Mouse (Mus musculus) heart, embryonic 12.5 days (tissue): ENCODE measurements around the gene 1700017B05Rik. TPM values are rescaled to one million over a fixed set of nuclear protein-coding genes. Genes with fewer than 3 reads are reported as not detected.

Experiments
- ATAC-seq: fragments of 200-750 bp; cut with Nextera tagmentation; 2 replicates; pipeline ENCODE4 v1.8.0; 2017; ENCODE audit warnings: moderate TSS enrichment, moderate library complexity; ENCODE audit not compliant: insufficient number of reproducible peaks, low FRiP score
- H3K27ac ChIP-seq: fragments of 300-500 bp; sonication (generic); 2 replicates; pipeline ENCODE4 v1.5.1; 2016; ENCODE audit warnings: mild to moderate bottlenecking, moderate library complexity; ENCODE audit not compliant: poor library complexity, severe bottlenecking
- H3K27me3 ChIP-seq: fragments of 300-500 bp; sonication (generic); replicated peaks from 2 replicates; pipeline ENCODE4 v1.6.1; 2016; ENCODE audit warnings: mild to moderate bottlenecking, moderate library complexity
- H3K36me3 ChIP-seq: fragments of 300-500 bp; sonication (generic); 2 replicates; pipeline ENCODE4 v1.6.1; 2016; ENCODE audit warnings: mild to moderate bottlenecking, moderate library complexity
- H3K4me1 ChIP-seq: fragments of 300-500 bp; sonication (generic); replicated peaks from 2 replicates; pipeline ENCODE4 v1.6.1; 2016; ENCODE audit warnings: mild to moderate bottlenecking
- H3K4me2 ChIP-seq: fragments of 300-500 bp; sonication (generic); 2 replicates; pipeline ENCODE4 v1.6.1; 2016; ENCODE audit warnings: mild to moderate bottlenecking, moderate library complexity
- H3K4me3 ChIP-seq: fragments of 300-500 bp; sonication (generic); 2 replicates; pipeline ENCODE4 v1.5.1; 2016; ENCODE audit warnings: mild to moderate bottlenecking
- H3K9ac ChIP-seq: fragments of 300-500 bp; sonication (generic); 2 replicates; pipeline ENCODE4 v1.6.1; 2016; ENCODE audit warnings: mild to moderate bottlenecking, moderate library complexity
- H3K9me3 ChIP-seq: fragments of 300-500 bp; sonication (generic); replicated peaks from 2 replicates; pipeline ENCODE4 v1.6.1; 2016; ENCODE audit warnings: mild to moderate bottlenecking, moderate library complexity
- WGBS: fragments of 180-500 bp; shearing (Covaris S2); methylation state at CpG from one replicate; pipeline ENCODE4 v1.1.7; 2016; 5-methylcytosine and 5-hydroxymethylcytosine counted together
- polyA plus RNA-seq: library from polyadenylated mRNA; unstranded; fragments of >200 nt; fragmentation: Nextera tagmentation; extraction: Ambion mirVana; gene quantifications from 2 replicates; pipeline ENCODE4 v1.2.1, GENCODE M21; 2016

Gene 1700017B05Rik
- polyA plus RNA-seq, 1 experiment from 2014 or later: 17.4 TPM

DNA sequence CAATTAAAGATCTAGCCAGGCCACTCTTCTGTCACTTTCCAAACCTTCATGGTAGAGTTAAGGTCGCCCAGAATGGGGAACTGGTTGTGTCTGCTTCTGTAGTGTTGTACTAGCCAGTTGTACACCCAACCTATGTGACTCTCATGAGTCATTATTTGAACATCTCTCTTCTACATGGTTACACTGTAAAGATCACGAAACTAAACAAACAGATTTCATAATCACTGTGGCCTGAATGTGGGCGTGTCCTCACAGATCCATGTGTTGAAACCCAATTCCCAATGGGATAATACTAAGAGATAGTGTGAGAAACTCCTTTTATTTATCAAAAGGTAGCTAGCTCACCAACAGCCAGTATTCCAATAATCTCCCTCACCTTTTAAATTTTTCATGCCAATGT lies 33.3 kb upstream of the 1700017B05Rik start:
- no peaks in the 10 kb centered on the region for H3K36me3 ChIP-seq
- no peak overlapping the region for H3K4me2 ChIP-seq
- no peaks in the 10 kb centered on the region for H3K4me1 ChIP-seq
- H3K27me3 ChIP-seq: no peaks in the 10 kb centered on the region
- 77% methylated on average over 3 of the region's 3 CpGs for WGBS
- no peak overlapping the region for H3K9ac ChIP-seq
- no peak for ATAC-seq
- H3K4me3 ChIP-seq: no peak overlapping the region
- H3K9me3 ChIP-seq: peaks cover 5% of the 10 kb centered on the region; the same call in 1 of the 2 replicates
- no peak overlapping the region for H3K27ac ChIP-seq

- H3K4me3 ChIP-seq: no peak overlapping the region
- no peaks in the 10 kb centered on the region for H3K4me1 ChIP-seq
- ATAC-seq: no peak
- 74% methylated on average over 3 of the region's 3 CpGs for WGBS
- H3K27ac ChIP-seq: no peak overlapping the region
- peaks cover 5% of the 10 kb centered on the region; the same call in 1 of the 2 replicates for H3K9me3 ChIP-seq
- no peaks in the 10 kb centered on the region for H3K27me3 ChIP-seq
- no peaks in the 10 kb centered on the region for H3K36me3 ChIP-seq
- no peak overlapping the region for H3K9ac ChIP-seq
- H3K4me2 ChIP-seq: no peak overlapping the region
These were observed 32.5 kb upstream of the 1700017B05Rik start for GRCm38 (mm10) chr9:57294905-57295304.

GRCm38 (mm10) chr9:57287183-57287582 lies 24.8 kb upstream of the 1700017B05Rik start:
- H3K9ac ChIP-seq: no peak overlapping the region
- 85% methylated on average over 6 of the region's 6 CpGs for WGBS
- no peak for ATAC-seq
- H3K4me3 ChIP-seq: no peak overlapping the region
- no peaks in the 10 kb centered on the region for H3K9me3 ChIP-seq
- H3K4me2 ChIP-seq: no peak overlapping the region
- no peaks in the 10 kb centered on the region for H3K36me3 ChIP-seq
- H3K27ac ChIP-seq: no peak overlapping the region
- no peaks in the 10 kb centered on the region for H3K4me1 ChIP-seq
- no peaks in the 10 kb centered on the region for H3K27me3 ChIP-seq

GRCm38 (mm10) chr9:57283311-57283710 lies 20.9 kb upstream of the 1700017B05Rik start:
- H3K36me3 ChIP-seq: no peaks in the 10 kb centered on the region
- 80% methylated on average over 4 of the region's 4 CpGs for WGBS
- peaks cover 23% of the 10 kb centered on the region for H3K4me1 ChIP-seq
- no peak overlapping the region for H3K4me2 ChIP-seq
- no peak overlapping the region for H3K9ac ChIP-seq
- no peaks in the 10 kb centered on the region for H3K9me3 ChIP-seq
- H3K4me3 ChIP-seq: no peak overlapping the region
- no peak overlapping the region for H3K27ac ChIP-seq
- ATAC-seq: no peak
- H3K27me3 ChIP-seq: no peaks in the 10 kb centered on the region

DNA sequence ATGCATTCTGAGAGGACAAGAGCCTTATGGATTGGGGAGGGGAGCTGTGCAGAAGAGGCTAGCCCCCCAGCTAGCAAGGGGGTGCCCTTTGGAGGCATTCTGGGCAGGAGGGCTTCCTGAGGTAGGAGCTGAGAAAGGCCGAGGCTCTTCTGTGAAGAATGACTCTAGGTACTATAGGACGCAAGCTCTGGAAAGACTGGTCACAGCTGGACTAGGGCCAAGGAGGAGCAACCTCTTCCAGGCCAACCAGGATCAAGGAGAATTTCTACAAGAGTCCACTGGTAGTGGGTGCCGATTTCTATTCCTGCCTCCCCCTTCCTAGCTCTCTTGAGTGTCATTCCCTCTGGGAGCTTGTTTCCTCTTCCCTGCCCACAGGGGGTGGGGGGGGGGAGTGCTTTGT lies 20.3 kb upstream of the 1700017B05Rik start:
- H3K27me3 ChIP-seq: no peaks in the 10 kb centered on the region
- H3K9ac ChIP-seq: no peak overlapping the region
- no peak overlapping the region for H3K4me2 ChIP-seq
- no peak overlapping the region for H3K27ac ChIP-seq
- H3K4me3 ChIP-seq: no peak overlapping the region
- H3K36me3 ChIP-seq: no peaks in the 10 kb centered on the region
- H3K9me3 ChIP-seq: no peaks in the 10 kb centered on the region
- no peak for ATAC-seq
- peaks cover 30% of the 10 kb centered on the region for H3K4me1 ChIP-seq
- WGBS: 58% methylated on average over 3 of the region's 3 CpGs

DNA sequence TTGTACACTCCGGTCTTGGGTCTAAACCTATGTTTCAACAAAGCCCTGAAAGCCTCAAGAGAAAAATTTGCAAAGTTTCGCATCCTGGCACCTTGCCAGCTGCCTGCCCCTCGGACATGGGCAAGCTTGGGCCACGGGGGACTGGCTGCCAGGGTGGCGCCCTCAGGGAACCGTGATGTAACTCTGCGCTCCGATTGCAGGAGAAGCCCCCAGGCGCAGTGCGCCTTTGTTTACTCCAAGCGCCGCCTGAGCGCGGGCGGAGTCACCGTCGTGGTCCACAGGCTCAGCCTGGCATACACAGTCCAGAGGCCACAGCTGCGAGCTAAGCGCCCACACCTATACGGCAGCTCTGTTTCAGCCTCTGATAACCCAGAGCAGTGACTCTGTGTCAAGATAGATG lies 19.1 kb upstream of the 1700017B05Rik start:
- ATAC-seq: peak; percentile 40; the same call in 1 of the 2 replicates
- peaks cover 34% of the 10 kb centered on the region for H3K4me1 ChIP-seq
- no peak overlapping the region for H3K27ac ChIP-seq
- no peaks in the 10 kb centered on the region for H3K27me3 ChIP-seq
- H3K36me3 ChIP-seq: no peaks in the 10 kb centered on the region
- peak overlapping the region; percentile 55 for H3K9ac ChIP-seq
- 14% methylated on average over 20 of the region's 20 CpGs for WGBS
- peak overlapping the region; percentile 30 for H3K4me3 ChIP-seq
- H3K9me3 ChIP-seq: no peaks in the 10 kb centered on the region
- peak overlapping the region; percentile 66 for H3K4me2 ChIP-seq

DNA sequence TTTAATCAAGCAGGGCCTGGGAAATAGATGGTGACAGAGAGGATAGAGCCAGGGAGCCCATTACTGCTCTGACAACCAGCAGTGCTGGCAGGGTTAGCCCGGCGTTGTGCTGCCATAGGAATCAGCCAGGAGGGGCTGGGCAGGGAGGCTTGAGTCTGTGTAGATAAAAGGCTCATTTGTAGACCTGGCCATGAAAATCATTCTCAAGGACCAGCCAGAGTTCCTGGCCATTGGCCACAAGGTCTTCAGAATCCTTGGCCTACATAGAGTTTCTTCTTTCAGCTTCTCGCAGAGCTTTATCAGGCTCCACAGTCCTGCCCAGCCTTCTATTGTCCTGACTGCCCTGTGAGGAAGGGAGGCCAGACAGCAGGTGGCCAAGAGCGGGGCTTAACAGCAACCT lies 17.0 kb upstream of the 1700017B05Rik start:
- no peak overlapping the region for H3K4me2 ChIP-seq
- no peak overlapping the region for H3K27ac ChIP-seq
- H3K36me3 ChIP-seq: no peaks in the 10 kb centered on the region
- H3K4me3 ChIP-seq: no peak overlapping the region
- 31% methylated on average over 4 of the region's 4 CpGs for WGBS
- H3K9me3 ChIP-seq: no peaks in the 10 kb centered on the region
- H3K4me1 ChIP-seq: peaks cover 34% of the 10 kb centered on the region
- no peak for ATAC-seq
- peaks cover 6% of the 10 kb centered on the region; the same call in 1 of the 2 replicates for H3K27me3 ChIP-seq
- no peak overlapping the region for H3K9ac ChIP-seq

- H3K9me3 ChIP-seq: no peaks in the 10 kb centered on the region
- peak; percentile 41; the same call in 1 of the 2 replicates for ATAC-seq
- H3K9ac ChIP-seq: no peak overlapping the region
- WGBS: 32% methylated on average over 4 of the region's 4 CpGs
- peaks cover 39% of the 10 kb centered on the region for H3K4me1 ChIP-seq
- no peak overlapping the region for H3K27ac ChIP-seq
- H3K4me3 ChIP-seq: no peak overlapping the region
- no peaks in the 10 kb centered on the region for H3K36me3 ChIP-seq
- H3K4me2 ChIP-seq: no peak overlapping the region
- H3K27me3 ChIP-seq: peaks cover 6% of the 10 kb centered on the region; the same call in 1 of the 2 replicates
These were observed 15.9 kb upstream of the 1700017B05Rik start for GRCm38 (mm10) chr9:57278268-57278667.

DNA sequence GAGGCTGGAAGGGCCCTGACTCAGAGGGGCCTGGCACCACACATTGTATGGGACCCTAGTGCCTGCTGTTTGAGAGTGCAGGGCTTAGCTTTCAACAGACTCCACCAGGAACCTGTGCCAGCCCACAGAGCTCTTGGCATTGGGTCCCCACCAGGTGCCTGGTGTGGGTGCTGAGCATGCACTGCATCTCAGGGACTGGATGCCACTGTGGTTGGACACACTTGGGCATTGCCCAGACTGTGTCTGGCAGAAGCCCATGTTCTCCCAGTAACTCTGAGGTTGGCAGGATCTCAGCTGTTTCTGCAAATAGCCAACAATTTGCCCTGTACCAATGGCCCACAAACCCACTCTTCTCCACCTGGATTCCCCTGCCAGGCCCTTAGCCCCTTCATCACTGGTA lies 13.9 kb upstream of the 1700017B05Rik start:
- ATAC-seq: no peak
- Histone ChIP-seq H3K9me3 (no peaks in the 10 kb centered on the region), H3K4me2 (no peak overlapping the region), H3K36me3 (no peaks in the 10 kb centered on the region), H3K4me3 (no peak overlapping the region), H3K27ac (no peak overlapping the region), H3K4me1 (peaks cover 36% of the 10 kb centered on the region), H3K27me3 (peaks cover 11% of the 10 kb centered on the region; the same call in 1 of the 2 replicates), H3K9ac (no peak overlapping the region)

GRCm38 (mm10) chr9:57273805-57274494 lies 11.5 kb upstream of the 1700017B05Rik start:
- Histone ChIP-seq H3K4me1 (peaks cover 45% of the 10 kb centered on the region), H3K4me3 (no peak overlapping the region), H3K27ac (no peak overlapping the region), H3K4me2 (no peak overlapping the region), H3K9ac (no peak overlapping the region), H3K9me3 (no peaks in the 10 kb centered on the region), H3K27me3 (peaks cover 11% of the 10 kb centered on the region), H3K36me3 (no peaks in the 10 kb centered on the region)
- no peak for ATAC-seq
- WGBS: 40% methylated on average over 6 of the region's 6 CpGs

GRCm38 (mm10) chr9:57272902-57273804 lies 10.7 kb upstream of the 1700017B05Rik start:
- no peak for ATAC-seq
- H3K9ac ChIP-seq: no peak overlapping the region
- no peak overlapping the region for H3K27ac ChIP-seq
- H3K4me1 ChIP-seq: peaks cover 45% of the 10 kb centered on the region
- H3K4me3 ChIP-seq: no peak overlapping the region
- no peaks in the 10 kb centered on the region for H3K36me3 ChIP-seq
- no peaks in the 10 kb centered on the region for H3K9me3 ChIP-seq
- H3K27me3 ChIP-seq: peaks cover 11% of the 10 kb centered on the region
- WGBS: 33% methylated on average over 8 of the region's 8 CpGs
- H3K4me2 ChIP-seq: no peak overlapping the region
